Mouse (Mus musculus): ENCODE data around the gene Nxn.

GRCm38 (mm10) chr11:76328084-76328483 lies 70.9 kb downstream of the Nxn start:
- TF ChIP-seq CTCF (IDR thresholded peaks at IDR 0.05; ENCODE audit: low read depth, low read length) (no peak), POLR2A (IDR thresholded peaks at IDR 0.05; ENCODE audit: insufficient read depth, low read length) (no peak), EP300 (IDR thresholded peaks at IDR 0.05; ENCODE audit: insufficient read depth, low read depth, low read length) (no peak)

Data from ES-Bruce4 (cell line).